Mouse (Mus musculus) spleen, adult 2 months (tissue): ENCODE results near the gene 4930430F08Rik. TPM values are rescaled to one million over a fixed set of nuclear protein-coding genes. Genes with fewer than 3 reads are reported as not detected.
A peak's percentile ranks its signal among the peaks of the same experiment; 100 is the strongest.

Experiments
- DNase-seq, 2 experiments: peaks; one replicate each; pipeline versions ENCODE4 v3.0.0 to v3.0.0-alpha.2; 2012 to 2021; ENCODE audit warnings: low spot score in 2 of 2, low read depth in 1 of 2
- H3K27ac ChIP-seq: fragments of 200-500 bp; 2 replicates; pipeline ENCODE4 v1.5.1; 2012; ENCODE audit warnings: low read length, inconsistent platforms; ENCODE audit not compliant: insufficient read depth
- H3K27me3 ChIP-seq: fragments of 200-500 bp; 2 replicates; pipeline ENCODE4 v1.6.1; 2012; ENCODE audit warnings: mild to moderate bottlenecking, moderate library complexity, low read length, inconsistent platforms; ENCODE audit not compliant: control insufficient read depth, insufficient read depth
- H3K36me3 ChIP-seq: fragments of 200-500 bp; 2 replicates; pipeline ENCODE4 v1.6.1; 2012; ENCODE audit warnings: mild to moderate bottlenecking, low read length, inconsistent platforms; ENCODE audit not compliant: control insufficient read depth, insufficient read depth
- H3K4me1 ChIP-seq: fragments of 200-500 bp; 2 replicates; pipeline ENCODE4 v1.6.1; 2011; ENCODE audit warnings: inconsistent platforms; ENCODE audit not compliant: control insufficient read depth, insufficient read depth, insufficient read length
- H3K4me3 ChIP-seq: fragments of 200-500 bp; 2 replicates; pipeline ENCODE4 v1.5.1; 2011; ENCODE audit warnings: mild to moderate bottlenecking, inconsistent platforms; ENCODE audit not compliant: insufficient read depth, insufficient read length; ENCODE audit errors: extremely low read depth
- CTCF ChIP-seq: fragments of 200-500 bp; IDR thresholded peaks from 2 replicates; pipeline ENCODE4 v1.5.1; 2011; ENCODE audit warnings: mild to moderate bottlenecking, inconsistent platforms; ENCODE audit not compliant: insufficient read depth, insufficient read length, insufficient replicate concordance; ENCODE audit errors: extremely low read depth
- POLR2A ChIP-seq: fragments of 200-500 bp; IDR thresholded peaks from 2 replicates; pipeline ENCODE4 v1.6.1; 2011; ENCODE audit warnings: low read depth, low read length, inconsistent platforms
- WGBS: fragments of 180-500 bp; shearing (Covaris S2); methylation state at CpG from one replicate; pipeline ENCODE4 v1.1.7; 2018; 5-methylcytosine and 5-hydroxymethylcytosine counted together
- polyA plus RNA-seq: library from polyadenylated mRNA; depleted of rRNA; stranded (reverse); fragments of >200 nt; gene quantifications from 2 replicates; pipeline ENCODE4 v1.2.3, GENCODE M21; 2012

Gene 4930430F08Rik
- polyA plus RNA-seq, 1 experiment: 4.9 TPM

- no peak for DNase-seq
- Histone ChIP-seq H3K27me3 (no peaks in the 10 kb centered on the region), H3K36me3 (no peaks in the 10 kb centered on the region), H3K4me1 (no peaks in the 10 kb centered on the region), H3K27ac (no peak overlapping the region), H3K4me3 (no peak overlapping the region)
- TF ChIP-seq CTCF (no peak), POLR2A (no peak)
- 90% methylated on average over 9 of the region's 9 CpGs for WGBS
Measured at GRCm38 (mm10) chr10:100603511-100603910, 13.3 kb upstream of the 4930430F08Rik start.

GRCm38 (mm10) chr10:100598339-100598738 lies 8.1 kb upstream of the 4930430F08Rik start:
- TF ChIP-seq POLR2A (no peak), CTCF (no peak)
- H3K27ac ChIP-seq: no peak overlapping the region
- H3K4me3 ChIP-seq: no peak overlapping the region
- 91% methylated on average over 3 of the region's 3 CpGs for WGBS
- no peak for DNase-seq
- H3K4me1 ChIP-seq: no peaks in the 10 kb centered on the region
- H3K27me3 ChIP-seq: no peaks in the 10 kb centered on the region
- H3K36me3 ChIP-seq: no peaks in the 10 kb centered on the region

- H3K4me3 ChIP-seq: peak overlapping the region; percentile 98
- DNase-seq: peak; percentile 57 to 83
- H3K4me1 ChIP-seq: 0 out of 2 replicates have a peak, but pooled peaks cover 2% of the 10 kb centered on the region
- 0 out of 2 replicates have a peak overlapping the region, but pooled peaks have one; percentile 17 for H3K27ac ChIP-seq
- H3K36me3 ChIP-seq: no peaks in the 10 kb centered on the region
- TF ChIP-seq POLR2A (peak; percentile 25; the same call in 1 of the 2 replicates), CTCF (no peak)
- no peaks in the 10 kb centered on the region for H3K27me3 ChIP-seq
- under 1% methylated on average over 31 of the region's 31 CpGs for WGBS
Measured at GRCm38 (mm10) chr10:100588932-100589388, 1.3 kb downstream of the 4930430F08Rik start.

- no peak for DNase-seq
- Histone ChIP-seq H3K27ac (no peak overlapping the region), H3K36me3 (no peaks in the 10 kb centered on the region), H3K4me1 (0 out of 2 replicates have a peak, but pooled peaks cover 2% of the 10 kb centered on the region), H3K4me3 (peak overlapping the region; percentile 98), H3K27me3 (no peaks in the 10 kb centered on the region)
- TF ChIP-seq POLR2A: no peak
- TF ChIP-seq CTCF: no peak
- WGBS: 38% methylated on average over 7 of the region's 7 CpGs
Measured at GRCm38 (mm10) chr10:100588524-100588923, 1.7 kb downstream of the 4930430F08Rik start.

- no peak overlapping the region for H3K4me3 ChIP-seq
Measured at GRCm38 (mm10) chr10:100584178-100584577, 6.0 kb downstream of the 4930430F08Rik start.

GRCm38 (mm10) chr10:100575294-100575693 lies 14.9 kb downstream of the 4930430F08Rik start:
- WGBS: 90% methylated on average over 7 of the region's 7 CpGs
- DNase-seq: no peak
- Histone ChIP-seq H3K4me3 (no peak overlapping the region), H3K36me3 (peaks cover 5% of the 10 kb centered on the region; the same call in 1 of the 2 replicates), H3K27ac (no peak overlapping the region), H3K4me1 (no peaks in the 10 kb centered on the region), H3K27me3 (no peaks in the 10 kb centered on the region)
- TF ChIP-seq POLR2A: no peak
- TF ChIP-seq CTCF: no peak

More at GRCm38 (mm10) chr10:100584178-100584577, 6.0 kb downstream of the 4930430F08Rik start:
- no peak for DNase-seq
- 90% methylated on average over 3 of the region's 3 CpGs for WGBS
- TF ChIP-seq CTCF: no peak
- no peak for TF ChIP-seq POLR2A
- Histone ChIP-seq H3K27ac (no peak overlapping the region), H3K36me3 (no peaks in the 10 kb centered on the region), H3K27me3 (no peaks in the 10 kb centered on the region), H3K4me1 (0 out of 2 replicates have a peak, but pooled peaks cover 2% of the 10 kb centered on the region)

GRCm38 (mm10) chr10:100574505-100575149 lies 15.6 kb downstream of the 4930430F08Rik start:
- H3K27ac ChIP-seq: no peak overlapping the region
- no peaks in the 10 kb centered on the region for H3K4me1 ChIP-seq
- TF ChIP-seq CTCF (no peak), POLR2A (no peak)
- H3K27me3 ChIP-seq: no peaks in the 10 kb centered on the region
- no peak for DNase-seq
- no peak overlapping the region for H3K4me3 ChIP-seq
- H3K36me3 ChIP-seq: peaks cover 5% of the 10 kb centered on the region; the same call in 1 of the 2 replicates
- WGBS: 88% methylated on average over 7 of the region's 7 CpGs
